Mouse (Mus musculus): ENCODE data around the gene Gbp8. TPM values are rescaled to one million over a fixed set of nuclear protein-coding genes. Genes with fewer than 3 reads are reported as not detected.
"Not testable (repeated sequence)": the region's sequence is repeated elsewhere in the genome, so short reads cannot be mapped to it uniquely, and the experiment has no call there.

The Gbp8 gene
- polyA plus RNA-seq, 1 experiment = not detected

GRCm38 (mm10) chr5:105115740-105116139 lies 23.6 kb downstream of the Gbp8 start:
- no peak for TF ChIP-seq POLR2A (IDR thresholded peaks at IDR 0.05; ENCODE audit: insufficient read depth, low read depth, low read length)
- no peak for TF ChIP-seq CTCF (IDR thresholded peaks at IDR 0.05; ENCODE audit: insufficient read depth, low read depth, low read length)

GRCm38 (mm10) chr5:105114696-105115095 lies 24.6 kb downstream of the Gbp8 start:
- 87% methylated on average over 2 of the region's 2 CpGs for WGBS
- no peak overlapping the region for H3K4me3 ChIP-seq (ENCODE audit: insufficient read depth, low read depth, low read length)
- H3K4me1 ChIP-seq (ENCODE audit: control insufficient read depth, insufficient read depth, low read length) = no peaks in the 10 kb centered on the region
- H3K27ac ChIP-seq (ENCODE audit: insufficient read depth, low read depth, low read length) = no peak overlapping the region
- no peak for TF ChIP-seq POLR2A (IDR thresholded peaks at IDR 0.05; ENCODE audit: insufficient read depth, low read depth, low read length)
- TF ChIP-seq CTCF (IDR thresholded peaks at IDR 0.05; ENCODE audit: insufficient read depth, low read depth, low read length) = no peak

More at GRCm38 (mm10) chr5:105115740-105116139, 23.6 kb downstream of the Gbp8 start:
- H3K27ac ChIP-seq (ENCODE audit: insufficient read depth, low read depth, low read length) = no peak overlapping the region
- no peaks in the 10 kb centered on the region for H3K4me1 ChIP-seq (ENCODE audit: control insufficient read depth, insufficient read depth, low read length)
- no peak overlapping the region for H3K4me3 ChIP-seq (ENCODE audit: insufficient read depth, low read depth, low read length)
- WGBS = 86% methylated on average over 2 of the region's 2 CpGs

- TF ChIP-seq CTCF (IDR thresholded peaks at IDR 0.05; ENCODE audit: insufficient read depth, low read depth, low read length) = no peak
- TF ChIP-seq POLR2A (IDR thresholded peaks at IDR 0.05; ENCODE audit: insufficient read depth, low read depth, low read length) = no peak
- Histone ChIP-seq H3K4me3 (ENCODE audit: insufficient read depth, low read depth, low read length) (no peak overlapping the region), H3K27ac (ENCODE audit: insufficient read depth, low read depth, low read length) (no peak overlapping the region), H3K4me1 (ENCODE audit: control insufficient read depth, insufficient read depth, low read length) (no peaks in the 10 kb centered on the region)
- 89% methylated on average over 5 of the region's 5 CpGs for WGBS
Observed at GRCm38 (mm10) chr5:105113656-105114055, 25.7 kb downstream of the Gbp8 start.

GRCm38 (mm10) chr5:105110271-105110852 lies 29.0 kb downstream of the Gbp8 start:
- 20% methylated on average over 4 of the region's 4 CpGs for WGBS
- not testable (repeated sequence) for H3K4me1 ChIP-seq (ENCODE audit: control insufficient read depth, insufficient read depth, low read length); H3K27ac ChIP-seq (ENCODE audit: insufficient read depth, low read depth, low read length); H3K4me3 ChIP-seq (ENCODE audit: insufficient read depth, low read depth, low read length)

GRCm38 (mm10) chr5:105109775-105110174 lies 29.6 kb downstream of the Gbp8 start:
- not testable (repeated sequence) for H3K27ac ChIP-seq (ENCODE audit: insufficient read depth, low read depth, low read length); H3K4me1 ChIP-seq (ENCODE audit: control insufficient read depth, insufficient read depth, low read length); H3K4me3 ChIP-seq (ENCODE audit: insufficient read depth, low read depth, low read length)
- WGBS = 29% methylated on average over 1 of the region's 1 CpGs

- not testable (repeated sequence) for H3K4me1 ChIP-seq (ENCODE audit: control insufficient read depth, insufficient read depth, low read length); H3K27ac ChIP-seq (ENCODE audit: insufficient read depth, low read depth, low read length); H3K4me3 ChIP-seq (ENCODE audit: insufficient read depth, low read depth, low read length)
- WGBS = 82% methylated on average over 2 of the region's 2 CpGs
Observed at GRCm38 (mm10) chr5:105105689-105106088, 33.7 kb downstream of the Gbp8 start.

- Histone ChIP-seq H3K4me3 (ENCODE audit: insufficient read depth, low read depth, low read length) (no peak overlapping the region), H3K27ac (ENCODE audit: insufficient read depth, low read depth, low read length) (no peak overlapping the region), H3K4me1 (ENCODE audit: control insufficient read depth, insufficient read depth, low read length) (no peaks in the 10 kb centered on the region)
- TF ChIP-seq CTCF (IDR thresholded peaks at IDR 0.05; ENCODE audit: insufficient read depth, low read depth, low read length) (no peak), POLR2A (IDR thresholded peaks at IDR 0.05; ENCODE audit: insufficient read depth, low read depth, low read length) (no peak)
Observed at GRCm38 (mm10) chr5:105081900-105082299, 57.4 kb downstream of the Gbp8 start.

GRCm38 (mm10) chr5:105068356-105068755 lies 71.0 kb downstream of the Gbp8 start:
- H3K27ac ChIP-seq (ENCODE audit: insufficient read depth, low read depth, low read length); H3K4me1 ChIP-seq (ENCODE audit: control insufficient read depth, insufficient read depth, low read length); H3K4me3 ChIP-seq (ENCODE audit: insufficient read depth, low read depth, low read length): not testable (repeated sequence)

GRCm38 (mm10) chr5:105064443-105064842 lies 74.9 kb downstream of the Gbp8 start:
- WGBS = 64% methylated on average over 2 of the region's 2 CpGs
- not testable (repeated sequence) for H3K4me3 ChIP-seq (ENCODE audit: insufficient read depth, low read depth, low read length); H3K4me1 ChIP-seq (ENCODE audit: control insufficient read depth, insufficient read depth, low read length); H3K27ac ChIP-seq (ENCODE audit: insufficient read depth, low read depth, low read length)

GRCm38 (mm10) chr5:105063321-105063720 lies 76.0 kb downstream of the Gbp8 start:
- WGBS = 70% methylated on average over 1 of the region's 1 CpGs
- Histone ChIP-seq H3K4me1 (ENCODE audit: control insufficient read depth, insufficient read depth, low read length) (no peaks in the 10 kb centered on the region), H3K4me3 (ENCODE audit: insufficient read depth, low read depth, low read length) (no peak overlapping the region), H3K27ac (ENCODE audit: insufficient read depth, low read depth, low read length) (no peak overlapping the region)
- no peak for TF ChIP-seq POLR2A (IDR thresholded peaks at IDR 0.05; ENCODE audit: insufficient read depth, low read depth, low read length)
- TF ChIP-seq CTCF (IDR thresholded peaks at IDR 0.05; ENCODE audit: insufficient read depth, low read depth, low read length) = no peak

GRCm38 (mm10) chr5:105062403-105062802 lies 76.9 kb downstream of the Gbp8 start:
- WGBS = 84% methylated on average over 2 of the region's 2 CpGs
- not testable (repeated sequence) for H3K4me3 ChIP-seq (ENCODE audit: insufficient read depth, low read depth, low read length); H3K27ac ChIP-seq (ENCODE audit: insufficient read depth, low read depth, low read length); H3K4me1 ChIP-seq (ENCODE audit: control insufficient read depth, insufficient read depth, low read length)
